Comparison of ENCODE assay signal across 15 mouse cellular contexts in genomic region chr3:3014978-3015377, GRCm38 (mm10).
A peak's percentile ranks its signal among the peaks of the same experiment; 100 is the strongest.
DNase-seq lines count a peak whose midpoint lies in the region; ATAC-seq and TF ChIP-seq lines count a peak whose summit lies in the region.
"Had no signal": no experiment of that assay in that cellular context is flagged by ENCODE, and none has a peak within 500 bp of the region (broad histone marks: within the 10 kb centered on the region; RNA-seq: fewer than 3 reads in every experiment).

No protein-coding gene starts in this region.

- H3K9ac ChIP-seq in hindbrain, embryonic 15.5 days: no peak overlapping the region
- no peak overlapping the region for H3K9ac ChIP-seq in hindbrain, embryonic 16.5 days (ENCODE audit: low read depth, low read length)
- H3K9ac ChIP-seq in midbrain, embryonic 16.5 days (ENCODE audit: low read depth, low read length): no peak overlapping the region
- H3K9ac ChIP-seq in midbrain, embryonic 13.5 days (replicated peaks): no peak overlapping the region
- no peak overlapping the region for H3K9ac ChIP-seq in limb, embryonic 14.5 days (ENCODE audit: low read depth, low read length, severe bottlenecking)
- no peak overlapping the region for H3K9ac ChIP-seq in stomach, embryonic 16.5 days (ENCODE audit: low read length)

- H3K4me1 ChIP-seq in hindbrain, embryonic 15.5 days (replicated peaks): no peaks in the 10 kb centered on the region
- no peaks in the 10 kb centered on the region for H3K4me1 ChIP-seq in hindbrain, embryonic 16.5 days (ENCODE audit: control insufficient read depth, insufficient read depth, low read depth, low read length)
- H3K4me1 ChIP-seq in midbrain, embryonic 16.5 days (ENCODE audit: control insufficient read depth, insufficient read depth, low read length): no peaks in the 10 kb centered on the region
- H3K4me1 ChIP-seq in midbrain, embryonic 13.5 days (replicated peaks): no peaks in the 10 kb centered on the region
- no peaks in the 10 kb centered on the region for H3K4me1 ChIP-seq in limb, embryonic 14.5 days (ENCODE audit: control insufficient read depth, insufficient read depth, low read length)
- no peaks in the 10 kb centered on the region for H3K4me1 ChIP-seq in stomach, embryonic 16.5 days (ENCODE audit: control insufficient read depth, insufficient read depth, low read length)
- no peaks in the 10 kb centered on the region for H3K4me1 ChIP-seq in thymus, adult 2 months (replicated peaks; ENCODE audit: control insufficient read depth, insufficient read depth, low read length)

- H3K4me3 ChIP-seq in hindbrain, embryonic 15.5 days: no peak overlapping the region
- no peak overlapping the region for H3K4me3 ChIP-seq in hindbrain, embryonic 16.5 days (ENCODE audit: low read length)
- H3K4me3 ChIP-seq in midbrain, embryonic 16.5 days (ENCODE audit: low read depth, low read length): no peak overlapping the region
- H3K4me3 ChIP-seq in midbrain, embryonic 13.5 days (replicated peaks): no peak overlapping the region
- no peak overlapping the region for H3K4me3 ChIP-seq in limb, embryonic 14.5 days (replicated peaks; ENCODE audit: low read length)
- H3K4me3 ChIP-seq in stomach, embryonic 16.5 days (replicated peaks; ENCODE audit: low read length): no peak overlapping the region
- H3K4me3 ChIP-seq in thymus, adult 2 months (ENCODE audit: control insufficient read depth, insufficient read depth, low read length): no peak overlapping the region
- H3K4me3 ChIP-seq: erythroblast, embryonic 14.5 days; left cerebral cortex, adult 2 months had no signal

- no peak overlapping the region for H3K27ac ChIP-seq in hindbrain, embryonic 15.5 days (replicated peaks)
- H3K27ac ChIP-seq in hindbrain, embryonic 16.5 days (ENCODE audit: low read depth, low read length): no peak overlapping the region
- H3K27ac ChIP-seq in midbrain, embryonic 16.5 days (ENCODE audit: low read length): no peak overlapping the region
- no peak overlapping the region for H3K27ac ChIP-seq in midbrain, embryonic 13.5 days
- no peak overlapping the region for H3K27ac ChIP-seq in limb, embryonic 14.5 days (replicated peaks; ENCODE audit: low read depth, low read length)
- no peak overlapping the region for H3K27ac ChIP-seq in stomach, embryonic 16.5 days (ENCODE audit: low read length)
- H3K27ac ChIP-seq in thymus, adult 2 months (ENCODE audit: control insufficient read depth, insufficient read depth, low read length): no peak overlapping the region
- H3K27ac ChIP-seq: left cerebral cortex, adult 2 months had no signal

- peaks cover 37% of the 10 kb centered on the region for H3K9me3 ChIP-seq in hindbrain, embryonic 15.5 days
- peaks cover 62% of the 10 kb centered on the region for H3K9me3 ChIP-seq in hindbrain, embryonic 16.5 days (ENCODE audit: control insufficient read depth, low read length)
- H3K9me3 ChIP-seq in midbrain, embryonic 16.5 days (replicated peaks; ENCODE audit: control insufficient read depth, low read length, poor library complexity, severe bottlenecking): peaks cover 44% of the 10 kb centered on the region
- H3K9me3 ChIP-seq in midbrain, embryonic 13.5 days: peaks cover 74% of the 10 kb centered on the region
- peaks cover 55% of the 10 kb centered on the region for H3K9me3 ChIP-seq in limb, embryonic 14.5 days (ENCODE audit: control insufficient read depth, low read length)
- peaks cover 42% of the 10 kb centered on the region for H3K9me3 ChIP-seq in stomach, embryonic 16.5 days (replicated peaks; ENCODE audit: control insufficient read depth, low read length)

- DNase-seq in limb, embryonic 14.5 days (ENCODE audit: low spot score): no peak
- DNase-seq in adrenal gland, adult 2 months: no peak
- DNase-seq in thymus, adult 2 months: no peak
- DNase-seq: cerebellum, adult 11 months; heart, adult 18-20 months; kidney, adult 11 months; right cerebral cortex, postnatal 25 days had no signal

- peak; percentile 60; the same call in 1 of the 2 replicates for ATAC-seq in hindbrain, embryonic 15.5 days (ENCODE audit: low FRiP score, low read depth)
- ATAC-seq in hindbrain, embryonic 16.5 days: no peak
- ATAC-seq in midbrain, embryonic 16.5 days: 0 out of 2 replicates have a peak, but pooled peaks have one; percentile 52
- ATAC-seq in midbrain, embryonic 13.5 days: no peak
- peak; percentile 47; the same call in 1 of the 2 replicates for ATAC-seq in limb, embryonic 14.5 days (ENCODE audit: low FRiP score, low read depth)
- 0 out of 2 replicates have a peak, but pooled peaks have one; percentile 45 for ATAC-seq in stomach, embryonic 16.5 days (ENCODE audit: insufficient read depth, low FRiP score)

- TF ChIP-seq CTCF in thymus, adult 2 months (IDR thresholded peaks at IDR 0.05; ENCODE audit: borderline replicate concordance, control insufficient read depth, extremely low read depth, insufficient read depth, low read length, poor library complexity): no peak

- H3K36me3 ChIP-seq in hindbrain, embryonic 15.5 days: no peaks in the 10 kb centered on the region
- H3K36me3 ChIP-seq in hindbrain, embryonic 16.5 days (ENCODE audit: control insufficient read depth, insufficient read depth, low read length): no peaks in the 10 kb centered on the region
- no peaks in the 10 kb centered on the region for H3K36me3 ChIP-seq in midbrain, embryonic 16.5 days (ENCODE audit: control insufficient read depth, insufficient read depth, low read length)
- no peaks in the 10 kb centered on the region for H3K36me3 ChIP-seq in midbrain, embryonic 13.5 days
- no peaks in the 10 kb centered on the region for H3K36me3 ChIP-seq in limb, embryonic 14.5 days (ENCODE audit: control insufficient read depth, insufficient read depth, low read length)
- no peaks in the 10 kb centered on the region for H3K36me3 ChIP-seq in stomach, embryonic 16.5 days (ENCODE audit: control insufficient read depth, insufficient read depth, low read length)
- no peaks in the 10 kb centered on the region for H3K36me3 ChIP-seq in thymus, adult 2 months (ENCODE audit: control insufficient read depth, insufficient read depth, low read length)

- no peaks in the 10 kb centered on the region for H3K27me3 ChIP-seq in hindbrain, embryonic 15.5 days
- no peaks in the 10 kb centered on the region for H3K27me3 ChIP-seq in hindbrain, embryonic 16.5 days (replicated peaks; ENCODE audit: control insufficient read depth, insufficient read depth, low read length)
- H3K27me3 ChIP-seq in midbrain, embryonic 16.5 days (ENCODE audit: control insufficient read depth, insufficient read depth, low read depth, low read length): no peaks in the 10 kb centered on the region
- H3K27me3 ChIP-seq in midbrain, embryonic 13.5 days: no peaks in the 10 kb centered on the region
- H3K27me3 ChIP-seq in limb, embryonic 14.5 days (ENCODE audit: control insufficient read depth, insufficient read depth, low read length): no peaks in the 10 kb centered on the region
- no peaks in the 10 kb centered on the region for H3K27me3 ChIP-seq in stomach, embryonic 16.5 days (ENCODE audit: control insufficient read depth, insufficient read depth, low read length)
- H3K27me3 ChIP-seq in thymus, adult 2 months (ENCODE audit: control insufficient read depth, insufficient read depth, low read length): no peaks in the 10 kb centered on the region

- H3K4me2 ChIP-seq in hindbrain, embryonic 15.5 days: no peak overlapping the region
- no peak overlapping the region for H3K4me2 ChIP-seq in hindbrain, embryonic 16.5 days (ENCODE audit: low read length)
- H3K4me2 ChIP-seq in midbrain, embryonic 16.5 days (ENCODE audit: low read length): no peak overlapping the region
- H3K4me2 ChIP-seq in midbrain, embryonic 13.5 days (replicated peaks): no peak overlapping the region
- H3K4me2 ChIP-seq in limb, embryonic 14.5 days (replicated peaks; ENCODE audit: low read depth, low read length, severe bottlenecking): no peak overlapping the region
- H3K4me2 ChIP-seq in stomach, embryonic 16.5 days (ENCODE audit: low read depth, low read length): no peak overlapping the region
- H3K4me2 ChIP-seq: liver, embryonic 11.5 days had no signal

- TF ChIP-seq POLR2A in limb, embryonic 14.5 days (IDR thresholded peaks at IDR 0.05; ENCODE audit: borderline replicate concordance, extremely low read depth, insufficient read depth, insufficient read length): no peak
- no peak for TF ChIP-seq POLR2A in thymus, adult 2 months (IDR thresholded peaks at IDR 0.05; ENCODE audit: control insufficient read depth, extremely low read depth, insufficient read depth, low read length, poor library complexity)

Comparison
In these comparisons a context has a peak if more than half of its experiments do, and no peak if none do; other contexts are left out.
1. ATAC-seq: peak in hindbrain, embryonic 15.5 days (single experiment), midbrain, embryonic 16.5 days (single experiment), limb, embryonic 14.5 days (single experiment) and stomach, embryonic 16.5 days (single experiment); none in hindbrain, embryonic 16.5 days (single experiment) and midbrain, embryonic 13.5 days (single experiment).